Mouse (Mus musculus) c-Kit-negative CD71-positive TER-119-positive erythroid progenitor cells, embryonic 14.5 days (primary cell): Measurements from ENCODE around the gene Gipc3.

Source experiments
- DNase-seq: peaks from one replicate; pipeline ENCODE4 v3.0.0-alpha.2; 2013; ENCODE audit warnings: low read depth, low spot score

The Gipc3 gene

DNA sequence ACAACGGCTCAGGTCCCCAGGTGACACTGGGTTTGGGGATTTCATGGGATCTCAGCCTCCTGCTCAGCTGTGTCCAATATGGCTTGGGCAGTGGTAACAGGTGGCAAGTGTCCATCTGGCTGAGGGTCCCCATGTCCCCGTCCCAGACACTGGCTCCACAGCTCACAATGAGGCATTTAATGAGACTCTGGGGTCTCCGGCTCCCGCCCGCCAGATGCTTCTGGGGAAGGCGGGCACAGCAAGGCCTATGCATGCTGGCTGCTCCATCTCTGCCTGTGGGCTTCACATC is 24.1 kb upstream of the Gipc3 start:
- no peak for DNase-seq

DNA sequence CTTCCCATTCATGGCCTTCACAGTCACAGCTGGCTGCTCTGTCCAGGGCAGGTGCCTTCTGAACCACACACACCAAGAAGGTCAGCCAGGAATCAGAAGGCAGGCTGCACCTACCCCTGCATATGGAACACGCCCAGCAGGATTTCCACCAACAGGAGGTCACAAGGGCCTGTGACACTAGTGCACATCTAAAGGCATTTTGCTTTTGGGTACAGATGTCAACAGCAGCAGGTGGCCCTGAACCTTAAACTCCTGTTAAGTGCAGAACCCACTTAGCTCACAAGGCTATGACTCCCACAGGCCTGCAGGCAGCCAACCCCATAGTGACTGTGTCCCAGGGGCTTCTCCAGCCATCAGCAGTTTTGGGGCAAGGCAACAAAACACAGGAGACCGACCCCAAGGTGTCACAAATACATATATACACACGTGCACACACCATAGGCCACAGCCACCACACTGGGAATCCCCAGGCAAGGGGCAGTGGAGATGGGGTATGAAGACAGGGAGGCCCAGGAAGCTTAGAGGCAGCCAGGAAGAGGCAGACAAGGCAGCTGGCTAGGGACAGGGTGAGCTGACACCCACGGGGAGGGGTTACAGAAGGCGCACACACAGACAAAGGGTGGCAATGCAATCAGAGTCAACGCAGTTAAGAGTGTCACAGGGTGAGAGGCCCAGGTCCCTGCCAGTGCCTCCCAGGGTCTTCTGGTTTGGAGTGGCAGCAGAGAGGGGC is 23.6 kb upstream of the Gipc3 start:
- no peak for DNase-seq

DNA sequence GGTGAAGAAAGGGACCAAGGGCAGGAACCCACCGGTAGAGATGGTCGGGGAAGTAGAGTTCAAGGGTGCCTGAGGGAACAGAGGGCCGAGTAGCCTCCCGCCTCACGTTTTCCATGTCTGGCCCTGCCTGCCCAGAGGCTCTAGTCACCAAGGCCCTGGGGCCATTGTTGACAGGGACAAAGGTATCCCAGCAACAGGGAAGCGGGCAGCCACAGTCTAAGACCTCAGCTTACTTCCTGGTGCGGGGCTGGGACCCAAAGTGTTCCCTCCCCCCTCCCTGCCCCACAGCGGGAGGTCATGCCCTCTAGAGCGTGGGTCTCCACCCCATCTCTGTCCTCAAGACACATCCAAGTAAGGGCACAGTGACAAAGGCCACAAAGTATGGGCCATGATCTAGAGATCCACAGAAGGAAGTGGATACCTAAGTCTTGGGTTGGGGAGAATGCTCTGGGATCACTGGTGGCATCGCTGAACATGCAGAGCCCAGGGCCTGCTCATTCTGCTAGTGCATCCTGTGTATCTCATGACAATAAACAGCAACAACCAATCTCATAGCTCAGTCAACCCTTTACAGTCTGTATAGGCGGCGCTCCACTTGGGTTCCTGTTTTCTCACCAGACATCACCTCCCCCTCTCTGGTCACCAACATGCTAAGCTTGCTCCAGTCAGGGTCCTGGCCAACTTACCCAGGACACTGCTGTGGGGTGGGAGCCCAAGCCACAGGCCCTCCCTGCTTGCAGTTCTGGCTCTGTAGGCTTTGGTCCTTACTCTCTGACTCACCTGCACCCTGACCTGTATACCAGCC is 22.8 kb upstream of the Gipc3 start, which contains the start of gene 4930404N11Rik:
Gene 4930404N11Rik (minus strand): TSS at position 145 of the 805 bp plus-strand sequence.
- no peak for DNase-seq

DNA sequence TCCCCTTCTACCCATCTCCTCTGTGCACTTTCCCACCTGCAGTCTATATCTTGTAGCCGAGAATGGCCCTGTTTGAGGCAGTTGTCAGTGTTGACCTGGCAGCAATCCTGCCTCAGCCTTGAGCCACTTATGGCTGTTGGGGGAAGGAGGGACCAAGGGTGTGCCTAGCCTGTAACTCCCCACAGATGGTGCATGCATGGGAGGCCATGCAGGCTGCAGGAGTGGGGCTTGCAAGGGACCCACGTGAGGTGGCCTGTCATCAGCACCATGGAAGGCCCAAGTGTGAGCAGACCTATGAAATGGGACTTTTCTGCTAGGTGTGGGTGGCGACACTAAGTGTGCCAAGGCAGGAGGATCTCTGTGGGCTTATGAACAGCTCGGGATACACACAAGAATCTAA is 22.0 kb upstream of the Gipc3 start:
- no peak for DNase-seq

DNA sequence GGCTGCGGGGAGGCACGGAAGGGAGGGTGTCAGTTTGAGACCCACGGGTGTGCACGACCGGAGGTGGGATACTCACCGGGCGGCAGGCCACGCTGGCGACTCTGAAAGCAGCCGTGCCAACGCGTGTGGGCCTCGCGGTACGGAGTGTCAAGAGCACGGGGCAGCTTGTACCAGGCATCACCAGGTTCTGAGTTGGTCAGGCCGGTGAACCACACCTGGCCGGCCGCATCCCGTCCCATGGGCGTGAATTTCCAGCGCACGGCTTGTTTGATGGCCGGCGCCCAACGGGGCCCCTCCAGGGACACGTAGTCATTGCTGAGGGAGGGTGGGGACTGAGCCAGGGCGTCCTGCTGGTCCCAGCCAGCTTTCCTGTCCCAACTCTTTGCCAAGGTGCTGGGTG is 21.6 kb upstream of the Gipc3 start:
- DNase-seq: no peak

DNA sequence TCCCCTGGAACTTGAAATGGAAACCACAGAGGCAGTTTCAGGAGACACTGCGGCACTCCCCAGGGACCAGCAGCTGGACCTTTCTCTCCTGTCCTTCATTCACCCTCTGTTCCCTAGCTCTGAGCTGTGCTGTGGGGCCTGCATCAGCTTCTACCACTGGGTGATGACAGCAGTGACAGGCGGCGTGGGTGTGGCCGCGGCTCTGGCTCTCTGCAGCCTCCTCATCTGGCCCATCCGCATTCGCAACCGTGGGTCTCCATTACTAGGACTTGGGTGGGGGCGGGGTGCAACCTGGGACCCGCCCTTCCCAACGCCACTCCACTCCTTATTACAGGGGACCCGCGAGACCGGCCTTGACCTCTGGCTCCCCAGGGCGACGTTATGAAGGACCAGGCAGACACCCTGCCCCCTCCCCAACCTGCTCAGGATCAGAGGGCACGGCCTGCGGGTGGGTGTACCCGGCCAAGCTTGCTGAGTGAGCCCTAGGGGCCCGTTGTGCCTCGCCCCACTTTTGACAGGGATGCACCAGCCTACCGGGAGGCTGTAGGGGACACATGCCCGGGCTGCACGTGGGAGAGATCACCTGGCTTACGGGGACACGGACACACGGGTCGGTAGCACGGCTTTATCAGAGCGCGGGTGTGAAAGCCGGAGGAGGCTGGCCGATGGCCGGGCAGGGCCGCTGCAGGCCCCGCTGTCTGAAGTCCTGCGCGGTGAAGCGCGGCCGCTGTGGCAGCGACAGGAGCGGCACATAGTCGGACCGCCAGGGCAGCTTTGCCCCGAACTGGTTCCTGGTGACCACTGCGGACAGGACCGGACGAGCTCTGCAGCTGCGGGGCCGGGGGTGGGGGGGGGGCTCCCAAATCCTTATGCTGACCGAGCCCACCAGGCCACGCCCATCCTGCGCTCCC is 20.6 kb upstream of the Gipc3 start:
- no peak for DNase-seq

DNA sequence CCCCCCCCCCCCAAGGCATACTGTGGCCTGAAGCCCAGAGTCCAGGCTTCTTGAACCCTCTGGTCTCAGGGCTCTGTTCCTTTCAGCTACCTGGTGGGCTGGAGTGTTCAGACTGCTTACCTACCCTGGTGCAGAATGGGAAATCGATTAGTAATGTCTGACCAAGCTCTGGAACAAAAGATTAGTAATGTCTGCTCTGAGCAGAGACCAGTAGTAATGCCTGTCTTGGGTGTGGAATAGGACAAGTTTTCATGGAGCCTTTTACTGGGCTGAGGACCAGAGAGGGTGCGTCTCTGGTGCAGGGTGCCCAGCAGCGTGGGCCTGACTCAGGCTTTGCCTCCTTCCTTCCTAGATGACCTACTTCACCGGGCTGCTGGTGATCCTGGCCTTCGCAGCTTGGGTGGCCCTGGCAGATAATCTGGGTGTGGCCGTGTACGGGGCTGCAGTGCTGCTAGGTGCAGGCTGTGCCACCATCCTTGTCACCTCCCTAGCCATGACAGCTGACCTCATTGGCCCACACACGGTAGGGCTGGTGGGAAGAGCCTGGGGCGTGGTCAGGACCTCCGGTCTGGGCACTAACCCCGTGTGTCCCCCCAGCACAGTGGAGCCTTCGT is 19.4 kb upstream of the Gipc3 start:
- peak; percentile 77 for DNase-seq

DNA sequence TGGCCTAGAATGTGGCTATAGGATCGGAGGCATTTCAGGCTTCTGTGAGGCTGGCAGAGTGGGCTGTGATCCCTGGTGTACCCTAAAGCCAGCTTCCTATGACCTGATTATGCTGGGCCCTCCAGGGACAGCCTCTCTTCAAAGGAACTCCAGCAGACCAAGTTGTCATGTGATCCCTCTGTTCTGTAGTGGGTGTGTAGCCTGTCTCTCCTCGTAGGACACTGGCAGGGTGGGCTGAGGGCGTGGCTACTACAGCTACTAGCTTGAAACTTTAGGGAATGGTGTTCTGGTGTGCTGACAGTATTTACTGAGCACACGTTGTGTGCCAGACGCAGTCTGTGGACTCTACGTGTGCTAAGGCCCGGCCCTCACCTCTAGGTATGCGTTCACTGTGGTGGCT is 17.7 kb upstream of the Gipc3 start:
- DNase-seq: no peak

DNA sequence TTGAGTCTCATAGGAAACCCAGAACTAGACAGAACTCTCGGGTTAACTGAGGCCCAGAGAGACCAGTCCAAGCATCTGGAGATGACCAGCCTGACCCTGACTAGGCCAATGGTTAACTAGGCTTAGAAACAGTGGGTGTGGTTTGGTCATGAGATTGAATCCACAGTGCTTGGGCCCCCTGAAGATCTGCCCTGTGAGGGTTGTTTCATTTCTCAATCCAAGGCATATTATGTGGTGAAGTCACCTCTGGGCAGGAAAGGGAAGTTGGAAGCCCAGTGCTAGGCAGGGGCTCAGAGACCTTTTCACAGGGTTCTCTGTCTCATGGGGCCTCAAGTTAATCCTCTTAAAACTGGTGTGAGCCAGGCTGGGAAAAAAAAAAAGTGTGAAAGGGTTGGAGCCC is 15.8 kb upstream of the Gipc3 start:
- DNase-seq: no peak

DNA sequence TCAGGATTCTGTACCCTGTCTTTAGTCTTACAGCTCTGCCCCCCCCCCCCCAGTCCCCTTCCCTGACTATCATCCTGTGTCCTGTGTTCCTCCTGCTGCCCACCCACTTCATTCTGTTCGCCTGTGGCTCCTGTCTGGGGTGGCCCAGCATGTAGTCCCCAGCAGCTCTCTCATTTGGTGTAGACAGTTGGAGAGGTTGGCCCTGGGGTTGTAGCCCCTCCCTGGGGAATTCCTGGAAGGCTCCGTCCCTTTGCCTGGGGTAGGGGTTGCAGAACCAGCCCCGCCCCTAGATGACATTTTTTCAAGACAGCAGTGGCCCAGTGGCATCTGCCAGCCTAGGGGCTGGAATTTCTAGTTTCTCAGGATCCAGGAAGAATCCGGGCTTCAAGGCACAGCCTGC is 15.1 kb upstream of the Gipc3 start:
- DNase-seq: no peak

DNA sequence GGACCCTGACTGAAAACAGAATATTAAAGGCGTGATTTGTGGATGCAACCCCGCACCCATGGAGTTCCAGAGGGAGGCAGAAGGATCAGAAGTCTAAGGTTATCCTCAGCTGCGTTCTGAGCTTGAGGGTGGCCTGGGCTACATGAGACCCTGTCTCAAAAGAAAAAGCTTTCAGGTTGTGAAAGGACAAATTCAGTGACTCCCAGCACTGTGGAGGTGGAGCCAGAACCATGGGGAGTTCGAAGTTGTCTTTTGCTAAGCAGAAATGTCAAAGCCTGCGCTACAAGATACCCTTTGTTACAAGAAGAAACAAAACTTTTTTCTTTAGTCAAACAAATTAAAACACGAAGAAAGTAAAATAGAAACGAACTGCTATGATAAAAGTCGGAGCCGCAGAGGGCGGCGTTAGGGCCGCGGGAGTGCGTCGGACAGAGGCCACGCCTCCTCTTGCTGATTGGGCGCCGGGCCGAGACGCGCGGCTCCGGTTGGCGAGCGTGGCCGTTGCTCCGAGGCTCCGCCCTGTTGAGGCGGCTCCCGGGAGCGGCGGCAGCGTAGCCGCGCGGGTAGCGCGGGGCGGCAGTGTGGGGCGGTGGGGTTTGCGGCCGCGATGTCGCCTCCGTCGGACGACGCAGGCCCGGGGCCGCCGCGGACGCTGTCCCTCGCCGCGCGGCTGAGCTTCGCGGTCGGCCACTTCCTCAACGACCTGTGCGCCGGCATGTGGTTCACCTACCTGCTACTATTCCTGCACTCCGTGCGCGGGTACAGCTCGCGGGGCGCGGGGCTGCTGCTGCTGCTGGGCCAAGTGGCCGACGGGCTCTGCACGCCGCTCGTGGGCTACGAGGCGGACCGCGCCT is 14.2 kb upstream of the Gipc3 start, which contains the start of gene Mfsd12:
Gene Mfsd12 (plus strand): TSS at position 501 of the 854 bp plus-strand sequence.
- peak; percentile 83 for DNase-seq

DNA sequence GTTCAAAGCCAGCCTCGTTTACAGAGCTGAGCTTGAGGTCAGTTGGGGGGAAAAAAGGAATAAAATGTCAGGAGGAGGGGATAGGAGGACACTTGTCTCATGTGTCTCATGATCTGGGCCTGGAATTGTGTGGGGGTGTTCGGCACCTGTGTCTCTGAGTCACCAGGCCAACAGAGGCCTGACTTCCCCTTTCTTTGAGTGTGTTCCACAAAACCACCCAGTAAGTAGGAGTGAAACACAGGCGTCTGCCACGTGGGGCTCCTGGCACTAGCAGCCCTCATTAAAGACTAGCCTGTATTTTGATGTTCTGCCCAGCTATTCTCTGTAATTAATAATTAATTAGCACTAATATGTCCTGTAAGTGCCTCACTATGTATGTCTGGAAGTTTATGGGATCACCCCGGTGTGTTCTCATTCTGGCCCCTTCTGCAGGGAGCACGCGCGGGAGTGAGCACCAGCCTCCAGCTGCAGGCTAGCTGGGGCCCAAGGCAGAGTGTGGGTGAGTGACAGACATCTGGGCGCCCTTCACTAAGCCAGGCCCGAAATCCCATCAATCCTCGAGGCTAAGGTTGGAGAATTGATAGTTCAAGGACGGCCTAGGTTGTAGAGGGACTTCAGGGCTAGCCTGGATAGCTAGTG is 13.4 kb upstream of the Gipc3 start:
- DNase-seq: no peak

DNA sequence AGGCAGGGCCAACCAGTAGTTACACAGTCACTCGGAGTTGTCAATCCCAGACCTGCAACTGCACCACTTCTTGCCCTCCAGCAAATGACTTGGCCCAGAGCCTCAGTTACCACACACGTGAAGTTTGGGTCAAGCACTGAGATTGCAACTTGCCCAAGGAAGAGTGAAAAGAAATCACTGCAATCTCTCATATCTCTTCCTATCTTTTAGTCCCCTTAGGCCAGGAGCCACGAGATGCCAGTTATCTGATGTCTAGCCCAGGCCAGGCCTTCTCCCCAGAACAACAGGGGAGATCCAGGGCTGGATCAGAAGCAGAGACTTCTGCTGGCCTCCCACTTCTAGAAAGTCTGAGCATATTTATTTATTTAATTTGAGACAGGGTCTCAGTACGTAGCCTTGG is 12.5 kb upstream of the Gipc3 start:
- no peak for DNase-seq

DNA sequence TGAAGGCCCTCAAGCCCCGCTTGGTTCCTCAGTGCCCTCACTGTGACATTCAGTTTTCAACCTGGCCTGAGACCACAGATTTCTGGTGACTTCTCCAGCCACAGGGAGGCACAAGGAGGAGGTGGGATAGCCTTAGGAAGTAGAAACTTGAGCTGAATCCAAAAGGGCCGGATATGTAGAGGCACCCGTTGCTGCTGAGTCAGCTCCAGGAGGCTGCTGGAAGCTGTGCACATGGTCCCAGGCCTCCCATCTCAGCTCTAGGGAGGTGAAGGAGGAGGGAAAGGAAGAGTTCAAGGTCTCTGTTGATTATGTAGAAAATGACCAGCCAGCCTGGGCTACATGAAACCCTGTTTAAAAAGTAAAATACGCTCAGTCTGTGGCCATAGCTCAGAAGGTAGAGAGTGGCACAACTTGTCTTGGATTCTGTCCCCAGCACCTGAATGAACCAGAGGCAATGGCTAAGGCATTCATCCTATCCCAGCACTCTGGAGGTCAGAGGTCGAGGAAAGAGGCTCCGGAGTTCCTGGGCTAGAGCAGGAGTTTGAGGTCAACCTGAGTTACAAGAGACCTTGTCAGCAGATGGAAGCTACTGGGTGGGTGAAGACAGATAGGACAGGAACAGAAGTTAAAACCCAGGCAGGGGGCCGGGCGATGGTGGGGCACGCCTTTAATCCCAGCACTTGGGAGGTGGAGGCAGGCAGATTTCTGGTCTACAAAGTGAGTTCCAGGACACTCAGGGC is 11.8 kb upstream of the Gipc3 start:
- DNase-seq: no peak

DNA sequence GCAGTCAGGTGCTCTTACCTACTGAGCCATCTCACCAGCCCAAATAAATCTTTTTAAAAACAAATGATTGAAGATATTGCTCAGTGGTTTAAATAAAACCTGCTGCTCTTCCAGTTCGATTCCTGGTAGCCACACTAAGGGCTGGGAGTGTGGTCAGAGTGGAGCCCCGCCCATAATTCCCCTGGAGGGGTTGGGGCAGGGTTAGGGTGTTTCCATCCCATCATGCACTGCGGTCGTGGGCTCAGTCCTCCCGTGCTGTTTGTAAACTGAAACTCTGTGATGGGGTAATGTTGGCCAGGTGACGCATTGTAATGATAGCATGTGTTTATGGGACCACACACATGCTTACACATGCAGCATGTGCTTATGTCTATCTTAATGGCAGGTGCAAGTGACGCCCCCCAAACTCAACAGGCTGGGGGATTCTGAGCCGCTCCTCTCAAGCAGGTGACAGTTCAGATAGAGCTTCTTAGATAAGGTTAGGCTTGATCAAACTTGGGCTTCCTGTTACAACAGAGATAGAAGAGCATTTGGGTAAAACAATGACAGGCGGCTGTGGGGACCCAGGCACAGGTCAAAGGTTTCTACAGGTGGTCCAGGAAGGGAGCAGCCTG is 8.7 kb upstream of the Gipc3 start:
- peak; percentile 77 for DNase-seq

DNA sequence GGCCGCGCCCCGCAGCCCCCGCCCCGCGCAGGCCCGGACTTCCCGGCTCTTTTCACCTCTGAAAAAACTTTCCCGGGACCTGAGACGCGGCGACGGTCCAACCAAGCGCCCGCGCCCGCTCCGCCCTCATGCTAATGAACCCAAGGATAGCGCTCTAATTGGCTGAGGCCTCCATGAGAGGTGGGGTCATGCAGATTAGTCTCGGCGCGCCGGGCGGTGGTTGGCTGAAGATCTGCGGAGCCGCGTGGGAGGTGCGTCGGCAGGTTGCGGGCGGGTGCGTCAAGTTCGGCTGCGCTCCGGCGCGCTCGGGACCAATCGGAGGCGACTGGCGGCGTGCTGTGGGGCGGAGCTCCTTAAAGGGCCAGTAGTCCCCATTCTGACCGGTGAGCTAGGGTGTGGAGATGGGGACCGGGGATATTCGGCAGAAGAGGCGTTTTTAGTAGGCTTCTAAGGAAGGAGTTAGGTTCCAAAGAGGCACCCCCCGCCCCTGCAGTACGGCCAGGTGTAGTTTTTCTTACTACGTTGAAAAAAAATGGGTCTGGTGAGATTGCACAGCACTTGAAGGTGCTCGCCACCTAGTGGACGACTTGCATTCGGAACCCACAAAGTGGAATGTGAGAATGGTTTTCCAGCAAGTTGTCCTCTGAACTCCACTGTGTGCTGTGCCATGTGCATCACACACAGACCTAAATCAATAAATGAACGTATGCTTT is 7.4 kb upstream of the Gipc3 start, which contains the start of gene Hmg20b:
Gene Hmg20b (minus strand): TSS at position 130 of the 713 bp plus-strand sequence.
- peak; percentile 98 for DNase-seq

DNA sequence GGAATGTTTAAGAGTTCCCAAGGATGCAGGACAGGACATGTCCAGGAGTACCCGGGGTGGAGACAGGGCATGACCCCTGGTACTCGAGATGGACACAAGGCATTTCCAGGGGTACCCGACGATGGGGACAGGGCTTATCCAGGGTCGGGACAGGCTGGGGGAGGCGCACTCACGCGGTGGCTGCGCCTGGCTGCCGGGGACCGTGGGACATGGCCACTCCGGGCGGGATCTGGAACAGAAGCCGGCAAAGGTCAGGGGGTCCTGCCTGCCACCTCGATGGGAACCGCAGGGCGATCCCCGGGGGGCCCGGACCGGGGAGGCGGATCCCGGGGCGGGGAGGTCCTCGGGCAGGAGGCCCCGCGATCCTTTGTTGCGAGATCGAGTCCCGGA is 6.9 kb upstream of the Gipc3 start:
- no peak for DNase-seq

DNA sequence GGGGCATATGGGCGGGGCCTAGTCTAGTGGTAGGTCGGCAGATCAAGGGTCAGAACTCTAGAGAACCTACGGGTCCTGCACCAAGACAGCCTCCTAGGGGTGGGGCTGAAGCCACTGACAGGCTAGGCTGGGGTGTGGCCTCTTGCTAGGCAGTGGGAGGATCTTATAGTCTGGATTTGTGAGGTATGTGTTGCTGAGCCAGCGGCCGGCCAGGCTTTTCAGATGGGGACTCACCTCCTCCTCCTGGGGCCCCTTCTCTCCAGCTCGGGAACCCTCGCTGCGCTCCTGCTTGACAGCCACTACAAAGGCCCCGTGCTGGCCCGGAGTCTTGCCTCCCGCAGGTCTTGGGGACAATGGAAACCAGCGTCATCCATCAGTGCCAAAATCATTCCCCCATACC is 6.1 kb upstream of the Gipc3 start:
- DNase-seq: peak; percentile 66
